Mouse (Mus musculus) layer of hippocampus, postnatal 10 days (tissue): Measurements from ENCODE around the gene Stat1. TPM values are rescaled to one million over a fixed set of nuclear protein-coding genes. Genes with fewer than 3 reads are reported as not detected.

Experiments
- DNase-seq, 2 experiments: peaks; one replicate each; pipeline ENCODE4 v3.0.0; 2021; ENCODE audit warnings: low spot score in 2 of 2
- total RNA-seq, 2 experiments: library from RNA; stranded (reverse); gene quantifications; 2 replicates each; pipeline ENCODE4 v1.2.3; 2021

Stat1 gene
- total RNA-seq, 2 experiments from 2014 or later = 13.1 to 15.2 TPM

DNA sequence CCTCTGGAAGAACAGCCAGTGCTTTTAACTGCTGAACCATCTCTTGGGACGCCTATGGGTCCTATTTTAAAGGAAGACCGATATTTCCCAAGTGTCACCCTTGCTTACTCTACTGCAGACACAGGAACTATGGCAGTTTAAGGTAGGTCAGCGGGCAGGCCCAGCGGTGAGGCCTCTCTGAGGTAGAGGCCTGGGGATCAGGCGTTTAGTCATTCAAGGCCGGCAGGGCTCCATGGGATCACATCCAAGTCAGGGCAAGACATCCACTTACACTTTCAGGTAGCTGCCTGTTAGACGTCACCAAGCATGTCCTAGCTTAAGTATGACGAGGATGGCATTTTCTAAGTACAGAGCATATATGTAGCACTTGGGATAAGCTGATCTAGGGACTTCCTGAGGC, 41.9 kb downstream of the Stat1 start:
- no peak for DNase-seq

DNA sequence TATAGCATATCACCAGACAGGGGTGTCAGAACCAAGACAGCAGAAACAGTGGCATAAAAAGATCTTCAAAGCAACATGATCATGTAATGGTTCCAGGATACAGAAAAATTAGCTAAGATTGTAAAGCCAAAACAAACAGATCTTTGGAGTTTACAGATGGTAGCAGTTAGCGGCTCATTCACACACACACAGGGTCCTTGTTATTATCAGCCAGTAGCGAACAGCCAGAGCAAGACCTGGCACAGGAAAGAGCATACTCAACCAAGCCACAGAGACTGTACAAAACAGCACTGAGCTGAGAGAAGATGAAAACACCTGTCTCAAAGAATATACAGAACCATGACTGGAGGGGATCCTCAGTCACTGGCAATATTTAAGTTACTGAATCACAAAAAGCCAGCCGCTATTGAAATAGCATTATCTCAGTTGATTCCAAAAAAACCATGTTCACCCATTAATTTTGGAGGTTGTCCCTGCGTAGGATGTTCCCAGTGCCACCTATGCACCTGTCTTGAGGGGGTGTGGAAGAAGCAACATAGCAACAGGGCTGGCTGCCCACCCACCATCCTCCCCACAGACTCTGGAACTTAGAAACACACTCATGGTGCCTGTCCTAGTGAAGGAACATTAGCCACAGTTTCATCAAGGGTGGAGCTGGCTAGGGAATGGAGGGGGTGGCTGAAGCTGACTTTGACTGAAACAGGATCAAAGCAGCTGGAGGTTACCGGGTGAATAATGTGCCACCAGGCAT, 44.6 kb downstream of the Stat1 start:
- peak in 1 of 2 experiments; percentile 2 for DNase-seq

DNA sequence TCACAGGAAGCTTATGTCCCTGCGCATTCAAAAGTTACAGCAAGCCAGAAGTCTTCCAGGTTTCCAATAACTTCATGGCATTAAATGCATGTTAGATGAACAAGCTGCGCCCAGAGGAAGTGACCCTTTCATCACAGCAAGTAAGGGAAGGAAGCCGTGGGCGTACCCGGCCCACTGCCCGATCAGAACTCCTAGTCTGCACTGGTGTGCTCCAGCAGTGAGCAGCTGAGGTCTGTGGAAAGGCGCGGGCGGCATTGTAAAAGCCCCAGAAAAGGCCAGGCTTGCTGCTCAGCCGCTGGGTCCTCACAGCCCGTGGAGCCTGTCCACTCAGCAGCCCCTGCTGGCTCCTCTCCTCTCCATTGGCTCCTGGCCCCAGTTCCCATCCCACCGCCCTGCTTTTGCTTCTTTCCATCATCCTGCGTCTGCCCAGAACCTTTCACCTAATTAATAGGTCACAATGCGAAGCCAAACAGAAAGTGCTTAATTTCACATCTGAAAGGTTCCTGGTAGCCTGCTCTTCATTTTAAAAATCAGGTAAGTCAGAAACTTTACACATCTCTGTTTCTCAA, 47.5 kb downstream of the Stat1 start:
- no peak for DNase-seq

DNA sequence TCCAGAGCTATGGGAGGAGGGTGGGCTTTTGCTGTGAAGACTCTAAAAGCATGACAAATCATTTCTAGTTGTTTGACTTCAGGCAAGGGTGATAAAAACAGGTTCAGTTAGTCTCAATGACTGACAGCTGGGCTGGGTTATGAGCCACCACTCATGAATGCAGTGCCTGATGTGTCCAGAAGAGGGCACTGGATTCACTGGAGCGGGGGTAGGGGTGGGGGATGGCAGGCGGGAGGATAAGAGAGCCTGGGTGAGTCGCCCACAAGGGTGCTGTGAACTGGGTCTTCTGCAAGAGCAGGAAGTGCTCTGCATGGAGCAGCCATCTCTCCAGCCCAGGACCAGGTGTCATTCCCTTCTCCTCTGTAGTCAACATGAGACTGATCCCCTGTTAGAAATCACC, 50.8 kb downstream of the Stat1 start:
- DNase-seq = no peak

DNA sequence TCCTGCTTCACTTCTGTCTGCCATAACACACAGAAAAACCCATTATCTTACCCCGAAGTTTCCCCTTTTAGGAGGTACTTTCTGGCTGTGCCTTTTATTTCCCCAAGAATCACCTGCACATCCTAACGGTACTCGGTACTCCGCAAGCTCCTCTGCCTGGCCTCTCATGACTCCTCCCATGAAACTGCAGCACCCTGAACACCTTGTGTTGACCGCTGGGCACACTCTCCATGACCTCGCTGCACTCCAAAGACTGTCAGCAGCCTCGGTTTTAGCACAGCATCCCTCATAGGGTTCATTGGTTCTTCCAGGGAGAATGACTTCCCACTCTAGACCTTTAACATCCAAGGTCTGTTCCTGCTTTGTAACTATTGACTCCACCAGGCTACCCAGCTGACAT, 51.5 kb downstream of the Stat1 start:
- no peak for DNase-seq

DNA sequence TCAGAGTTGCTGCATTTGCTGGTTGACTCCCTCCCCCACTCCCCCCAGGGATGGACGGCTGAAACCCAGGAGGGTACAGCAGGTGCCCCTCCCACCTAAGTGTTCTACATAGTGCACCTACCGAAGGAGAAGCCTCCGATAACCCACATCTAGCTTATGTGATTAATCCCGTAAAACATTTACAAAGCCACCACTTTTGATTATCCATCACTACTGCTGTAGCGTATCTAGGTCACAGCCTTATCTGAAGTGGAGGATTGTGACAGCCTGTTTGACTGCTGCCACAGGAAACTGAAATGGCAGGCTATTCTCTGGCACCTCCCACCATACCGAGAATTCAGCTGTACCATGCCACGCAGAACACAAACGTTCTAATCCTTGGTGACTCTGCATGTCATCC, 52.0 kb downstream of the Stat1 start:
- no peak for DNase-seq

DNA sequence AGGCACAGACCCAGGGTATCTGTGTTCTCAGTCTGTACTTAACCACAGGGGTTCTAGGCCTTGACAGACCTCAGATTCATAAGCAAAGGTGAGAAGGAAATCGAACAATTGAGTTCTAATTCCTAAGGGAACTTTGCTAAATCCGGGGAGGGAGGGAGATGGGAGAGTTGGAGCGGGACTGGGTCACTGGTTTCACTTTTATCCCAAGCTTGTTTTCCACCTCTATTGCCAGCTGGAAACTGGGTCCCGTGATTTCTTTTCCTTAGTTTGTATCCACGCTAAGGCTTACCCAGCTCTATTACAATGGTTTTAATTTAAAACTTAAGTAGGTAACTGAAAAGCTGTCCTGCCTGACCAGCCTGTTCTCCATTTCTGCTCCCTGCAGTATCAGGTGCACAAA, 56.1 kb downstream of the Stat1 start:
- DNase-seq = no peak

DNA sequence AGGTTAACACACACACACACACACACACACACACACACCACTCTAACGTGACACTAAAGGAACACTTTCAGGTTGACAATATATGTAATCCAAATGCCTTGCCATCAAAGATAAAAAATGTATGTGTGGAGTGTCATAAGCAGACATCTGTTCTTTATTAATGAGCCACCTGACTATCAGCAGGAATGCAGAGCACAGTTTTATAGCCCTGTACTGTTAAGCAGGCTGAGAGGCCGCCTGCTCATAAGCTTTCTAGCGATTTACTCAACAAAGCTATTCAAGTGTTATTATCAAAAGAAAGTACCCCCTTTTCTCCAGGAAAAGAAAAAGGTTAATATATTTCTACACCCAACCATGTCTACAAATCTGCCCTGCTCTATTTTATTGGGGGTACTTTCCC, 56.7 kb downstream of the Stat1 start:
- no peak for DNase-seq

DNA sequence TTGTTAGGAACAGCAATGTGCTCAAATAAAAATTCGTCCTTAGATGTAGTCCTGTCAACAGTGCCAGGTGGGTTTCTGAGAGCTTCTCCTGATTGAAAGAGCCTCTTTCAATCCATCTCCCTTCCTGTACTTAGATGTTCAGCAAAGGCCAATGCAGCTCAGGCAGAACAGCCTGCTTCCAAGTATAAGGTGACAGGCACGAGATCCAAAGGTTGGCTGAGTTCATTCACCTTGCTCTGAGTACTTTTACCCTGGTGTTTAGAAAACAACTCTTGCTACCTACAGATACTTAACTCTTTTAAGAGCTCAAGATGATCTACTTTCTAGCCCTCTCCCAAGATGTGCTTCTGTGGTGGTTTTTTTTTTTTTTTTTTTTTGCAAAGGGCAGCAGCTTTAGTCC, 57.8 kb downstream of the Stat1 start:
- no peak for DNase-seq

DNA sequence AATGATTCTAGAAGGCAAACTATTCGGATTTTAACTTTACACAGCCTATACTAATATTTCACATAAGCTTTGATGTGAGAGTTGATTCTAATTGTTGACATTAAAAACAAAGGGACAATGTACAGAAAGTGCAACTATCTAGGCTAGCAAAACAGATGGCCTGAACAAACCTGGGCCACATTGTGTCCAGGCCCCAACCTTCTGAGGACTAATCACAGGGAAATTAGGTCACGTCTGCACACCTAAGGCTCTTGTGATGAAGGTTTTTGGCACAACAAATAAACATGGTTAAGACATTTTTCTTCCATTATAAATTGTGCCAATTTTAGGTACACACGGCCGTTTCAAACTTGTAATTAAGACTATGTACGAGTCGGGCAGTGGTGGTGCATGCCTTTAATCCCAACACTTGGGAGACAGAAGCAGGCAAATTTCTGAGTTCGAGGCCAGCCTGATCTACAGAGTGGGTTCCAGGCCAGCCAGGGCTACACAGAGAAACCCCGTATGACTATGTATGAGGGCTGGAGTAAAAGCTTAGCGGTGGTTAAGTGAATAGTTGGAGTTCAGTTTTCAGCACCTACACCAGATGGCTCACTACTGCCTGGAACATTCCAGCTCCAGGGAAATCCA, 60.8 kb downstream of the Stat1 start:
- DNase-seq = no peak

DNA sequence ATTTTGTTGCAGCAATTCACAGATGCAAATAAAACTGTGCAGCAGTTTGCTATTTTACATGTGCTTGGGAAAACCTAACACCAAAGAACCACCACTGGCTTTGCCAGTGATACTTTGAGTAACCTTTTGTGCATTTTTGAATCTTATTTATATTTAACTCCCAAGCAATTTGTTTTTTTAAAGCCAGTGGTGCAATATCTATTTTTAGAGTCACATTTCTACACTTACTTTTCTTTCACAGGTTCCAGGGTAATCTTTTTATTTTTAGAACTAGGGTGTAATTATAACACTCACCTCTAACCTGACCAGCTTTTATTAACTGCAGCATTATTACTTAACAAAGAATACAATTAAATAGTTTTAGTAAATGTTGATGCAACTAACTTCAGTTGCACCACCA, 62.8 kb downstream of the Stat1 start:
- no peak for DNase-seq

DNA sequence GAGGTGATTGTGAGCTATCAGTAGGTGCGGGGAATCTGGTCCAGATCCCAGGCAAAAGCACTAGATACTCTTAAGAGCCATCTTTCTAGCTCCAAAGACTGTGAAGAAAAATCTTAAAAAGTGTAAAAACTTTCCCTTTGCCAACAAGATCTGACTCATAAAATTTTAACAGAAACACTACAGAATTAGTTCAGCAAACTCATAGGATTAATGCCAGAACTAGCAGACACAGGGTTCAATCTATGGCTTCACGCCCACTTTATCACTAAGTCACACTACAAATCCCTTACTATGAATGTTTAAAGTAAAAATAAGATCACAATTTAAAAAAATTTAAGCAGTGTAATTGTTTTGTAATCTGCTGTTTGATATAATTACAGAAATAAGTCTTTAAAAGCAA, 63.8 kb downstream of the Stat1 start:
- no peak for DNase-seq

Other genes with a start within 250 kb of the Stat1 start
- 10 to 100 TPM; 40.4 to 52.1 TPM for gene Myo1b, start 203.4 kb upstream of the Stat1 start, total RNA-seq
- gene Stat4, start 132.3 kb upstream of the Stat1 start, total RNA-seq = 1 to 10 TPM; 1.6 to 2.0 TPM
- 100 to 1,000 TPM; 291 to 354 TPM for gene Gls, start 113.8 kb downstream of the Stat1 start, total RNA-seq